Mouse (Mus musculus) hindbrain, embryonic 13.5 days (tissue): ENCODE data around the gene Tesc. TPM values are rescaled to one million over a fixed set of nuclear protein-coding genes. Genes with fewer than 3 reads are reported as not detected.

Experiments used
- ATAC-seq: fragments of 200-750 bp; cut with Nextera tagmentation; 2 replicates; pipeline ENCODE4 v1.8.0; 2017; ENCODE audit warnings: moderate TSS enrichment; ENCODE audit not compliant: low FRiP score
- H3K27ac ChIP-seq: fragments of 300-500 bp; sonication (generic); 2 replicates; pipeline ENCODE4 v1.5.1; 2015; ENCODE audit warnings: inconsistent platforms, mild to moderate bottlenecking, moderate library complexity
- H3K27me3 ChIP-seq: fragments of 300-500 bp; sonication (generic); 2 replicates; pipeline ENCODE4 v1.6.1; 2015; ENCODE audit warnings: mild to moderate bottlenecking, inconsistent platforms
- H3K36me3 ChIP-seq: fragments of 300-500 bp; sonication (generic); 2 replicates; pipeline ENCODE4 v1.6.1; 2015; ENCODE audit warnings: mild to moderate bottlenecking, inconsistent platforms
- H3K4me1 ChIP-seq: fragments of 300-500 bp; sonication (generic); replicated peaks from 2 replicates; pipeline ENCODE4 v1.6.1; 2015; ENCODE audit warnings: inconsistent platforms
- H3K4me2 ChIP-seq: fragments of 300-500 bp; sonication (generic); 2 replicates; pipeline ENCODE4 v1.6.1; 2015; ENCODE audit warnings: inconsistent platforms, mild to moderate bottlenecking, moderate library complexity
- H3K4me3 ChIP-seq: fragments of 300-500 bp; sonication (generic); 2 replicates; pipeline ENCODE4 v1.5.1; 2015; ENCODE audit warnings: mild to moderate bottlenecking, inconsistent platforms
- H3K9ac ChIP-seq: fragments of 300-500 bp; sonication (generic); 2 replicates; pipeline ENCODE4 v1.6.1; 2015; ENCODE audit warnings: mild to moderate bottlenecking, inconsistent platforms
- H3K9me3 ChIP-seq: fragments of 300-500 bp; sonication (generic); 2 replicates; pipeline ENCODE4 v1.6.1; 2016; ENCODE audit warnings: inconsistent platforms
- WGBS: fragments of 180-500 bp; shearing (Covaris S2); methylation state at CpG from one replicate; pipeline ENCODE4 v1.1.7; 2015; 5-methylcytosine and 5-hydroxymethylcytosine counted together
- polyA plus RNA-seq: library from polyadenylated mRNA; unstranded; fragments of >200 nt; fragmentation: Nextera tagmentation; extraction: Ambion mirVana; gene quantifications from 2 replicates; pipeline ENCODE4 v1.2.1, GENCODE M21; 2015

Tesc gene
- polyA plus RNA-seq, 1 experiment from 2014 or later, result 1.6 TPM

DNA sequence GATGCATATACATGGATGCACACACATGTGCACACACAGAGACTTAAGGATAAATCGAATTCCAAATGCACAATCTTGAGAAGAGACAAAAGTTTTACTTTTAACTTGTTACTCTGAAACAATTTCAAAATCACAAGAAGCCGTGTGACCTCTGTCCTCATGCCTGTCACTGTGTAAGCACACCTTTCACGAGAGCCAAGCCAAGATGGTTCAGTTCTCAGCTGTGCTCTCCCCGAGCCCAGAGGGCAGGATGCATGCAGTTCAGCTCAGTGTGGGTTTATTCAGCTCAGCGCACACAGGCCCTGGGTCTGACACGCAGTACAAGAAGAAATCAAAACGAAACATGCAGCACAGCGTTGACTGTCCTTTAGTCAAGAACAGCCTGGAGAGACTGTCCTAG lies 78.0 kb downstream of the Tesc start:
- Histone ChIP-seq H3K9me3 (no peaks in the 10 kb centered on the region), H3K27ac (no peak overlapping the region), H3K4me2 (no peak overlapping the region), H3K4me3 (no peak overlapping the region), H3K36me3 (peaks cover 21% of the 10 kb centered on the region; the same call in 1 of the 2 replicates), H3K4me1 (peaks cover 42% of the 10 kb centered on the region), H3K27me3 (no peaks in the 10 kb centered on the region), H3K9ac (no peak overlapping the region)
- WGBS, result 87% methylated on average over 8 of the region's 8 CpGs
- ATAC-seq, result no peak

DNA sequence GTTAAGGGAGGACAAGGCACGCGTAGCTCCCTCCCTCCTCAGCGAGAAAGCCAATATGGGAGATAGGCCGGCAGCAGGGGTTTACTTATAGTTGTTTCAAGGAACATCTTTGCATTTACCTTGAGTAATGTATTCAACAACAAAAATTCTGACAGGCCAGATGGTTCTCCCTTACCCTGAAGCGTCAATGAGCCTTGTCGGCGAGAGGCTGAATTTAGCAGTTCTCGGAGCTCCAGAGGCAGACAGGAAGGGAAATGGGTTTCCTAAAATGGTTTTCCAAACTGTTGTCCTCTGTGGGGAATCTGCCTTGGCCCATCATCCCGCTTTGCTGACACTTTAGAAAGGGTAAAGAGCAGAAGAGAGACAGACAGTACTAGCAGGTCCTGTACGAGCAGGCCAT lies 79.1 kb downstream of the Tesc start:
- Histone ChIP-seq H3K27ac (peak overlapping the region; percentile 12; the same call in 1 of the 2 replicates), H3K27me3 (no peaks in the 10 kb centered on the region), H3K9ac (no peak overlapping the region), H3K9me3 (no peaks in the 10 kb centered on the region), H3K4me2 (no peak overlapping the region), H3K36me3 (peaks cover 31% of the 10 kb centered on the region), H3K4me1 (peaks cover 36% of the 10 kb centered on the region), H3K4me3 (no peak overlapping the region)
- WGBS, result 89% methylated on average over 10 of the region's 10 CpGs
- no peak for ATAC-seq

DNA sequence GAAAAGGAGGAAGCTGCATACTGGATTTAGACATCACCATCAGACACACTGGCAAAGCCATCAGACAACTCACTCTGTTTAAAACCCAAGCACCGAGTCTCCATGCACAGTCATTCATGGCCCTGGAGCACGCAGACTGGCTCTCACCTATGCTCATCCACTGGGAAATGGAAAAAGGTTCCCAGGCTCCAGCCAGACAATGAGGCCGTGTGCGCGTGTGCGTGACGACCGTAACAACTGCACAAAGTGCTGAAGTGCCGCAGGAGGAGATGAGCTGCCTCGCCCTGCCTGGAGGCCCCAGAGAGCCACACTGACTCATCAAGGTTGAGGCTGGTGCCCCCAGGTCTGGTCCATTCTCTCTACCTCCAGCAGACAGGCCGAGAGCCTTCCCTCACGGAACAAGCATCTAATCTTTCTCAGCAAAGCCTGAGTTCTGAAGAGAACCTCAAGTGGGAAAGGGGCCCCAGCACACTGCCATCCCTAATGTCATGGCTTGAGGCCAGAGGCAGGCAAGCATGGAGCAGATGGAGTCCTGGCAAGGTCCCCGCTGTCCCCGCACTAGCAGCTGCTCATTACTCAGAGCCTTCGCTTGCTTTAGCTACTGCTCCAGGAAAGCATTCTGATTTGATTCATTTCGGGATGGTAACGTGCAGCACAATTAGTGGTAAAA lies 80.7 kb downstream of the Tesc start:
- Histone ChIP-seq H3K4me1 (peaks cover 36% of the 10 kb centered on the region), H3K4me3 (no peak overlapping the region), H3K27ac (peak overlapping the region; percentile 86), H3K36me3 (peaks cover 38% of the 10 kb centered on the region), H3K9me3 (no peaks in the 10 kb centered on the region), H3K9ac (peak overlapping the region; percentile 25; the same call in 1 of the 2 replicates), H3K4me2 (no peak overlapping the region), H3K27me3 (no peaks in the 10 kb centered on the region)
- WGBS, result 60% methylated on average over 17 of the region's 17 CpGs
- ATAC-seq, result peak; percentile 69

DNA sequence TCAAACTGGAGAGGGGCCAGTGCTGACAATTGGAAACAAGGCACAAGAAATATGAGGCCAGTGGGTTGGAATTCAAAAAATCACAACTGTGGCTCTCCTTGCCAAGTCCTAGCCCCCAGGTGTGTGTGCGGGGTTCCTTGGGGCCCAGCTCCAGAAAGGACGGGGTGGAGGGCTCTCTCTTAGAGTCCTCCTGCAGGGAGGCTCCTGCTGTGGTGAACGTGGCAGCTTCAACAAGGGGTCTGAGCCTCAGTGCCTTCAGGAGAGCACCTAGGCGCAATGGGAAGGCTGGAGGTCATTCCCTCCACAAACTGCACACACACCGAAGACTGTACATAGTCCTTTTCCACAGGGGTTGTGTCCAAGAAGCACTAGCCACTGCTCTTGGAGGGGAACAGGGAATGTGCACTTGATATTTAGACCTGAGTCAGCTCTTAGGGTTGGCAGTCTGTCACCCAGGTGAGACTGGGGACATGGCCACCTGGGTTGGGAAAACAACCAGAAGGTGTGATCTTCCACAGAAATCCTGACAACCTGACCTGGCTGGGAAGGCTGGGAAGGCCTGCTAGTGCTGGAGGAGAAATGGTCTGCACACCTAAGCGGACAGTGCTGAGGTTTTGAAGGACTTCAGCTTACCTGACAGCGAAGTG lies 81.4 kb downstream of the Tesc start:
- H3K9ac ChIP-seq, result 0 out of 2 replicates have a peak overlapping the region, but pooled peaks have one; percentile 19
- peak; percentile 41; the same call in 1 of the 2 replicates for ATAC-seq
- WGBS, result 81% methylated on average over 7 of the region's 7 CpGs

More for the DNA sequence above, 81.4 kb downstream of the Tesc start:
- no peaks in the 10 kb centered on the region for H3K27me3 ChIP-seq
- peak overlapping the region; percentile 86 for H3K27ac ChIP-seq
- H3K4me2 ChIP-seq, result no peak overlapping the region
- H3K4me1 ChIP-seq, result peaks cover 36% of the 10 kb centered on the region
- no peak overlapping the region for H3K4me3 ChIP-seq
- no peaks in the 10 kb centered on the region for H3K9me3 ChIP-seq
- H3K36me3 ChIP-seq, result peaks cover 38% of the 10 kb centered on the region

Other genes with a start within 250 kb of the Tesc start
- gene Nos1, start 246.7 kb upstream of the Tesc start, polyA plus RNA-seq, result 1.6 and 1.7 TPM in 2 replicates
- gene Fbxo21, start 51.0 kb upstream of the Tesc start, polyA plus RNA-seq, result 141 and 149 TPM in 2 replicates
- 22.8 and 23.7 TPM in 2 replicates for gene Fbxw8, start 127.7 kb downstream of the Tesc start, polyA plus RNA-seq
- 2.3 and 2.6 TPM in 2 replicates for gene Hrk, start 136.9 kb downstream of the Tesc start, polyA plus RNA-seq
- gene Rnft2, start 217.4 kb downstream of the Tesc start, polyA plus RNA-seq, result 9.8 and 12.2 TPM in 2 replicates
- gene 2410131K14Rik, start 217.5 kb downstream of the Tesc start, polyA plus RNA-seq, result 14.5 and 15.5 TPM in 2 replicates